Mouse (Mus musculus): ENCODE measurements at regions not wholly inside any gene's neighbourhood (a gene's known extent, or its start where the extent isn't known, plus 50 kb on each side); places are given as distances from the start of the nearest gene placed in this dataset.

GRCm38 (mm10) chr6:84267526-84267925 is 259.1 kb downstream of the Dysf start:
- Histone ChIP-seq H3K27me3 (replicated peaks) (no peaks in the 10 kb centered on the region), H3K4me3 (no peak overlapping the region), H3K4me2 (replicated peaks) (no peak overlapping the region), H3K9ac (no peak overlapping the region), H3K9me3 (no peaks in the 10 kb centered on the region), H3K4me1 (peaks cover 26% of the 10 kb centered on the region), H3K36me3 (no peaks in the 10 kb centered on the region), H3K27ac (no peak overlapping the region)
- WGBS = 76% methylated on average over 6 of the region's 6 CpGs
- ATAC-seq (ENCODE audit: low FRiP score, low read depth) = no peak

- no peak for ATAC-seq (ENCODE audit: low FRiP score, low read depth)
- H3K9me3 ChIP-seq = no peaks in the 10 kb centered on the region
- H3K27me3 ChIP-seq (replicated peaks) = no peaks in the 10 kb centered on the region
- H3K9ac ChIP-seq = no peak overlapping the region
- H3K4me1 ChIP-seq = peaks cover 18% of the 10 kb centered on the region
- no peak overlapping the region for H3K4me3 ChIP-seq
- no peak overlapping the region for H3K4me2 ChIP-seq (replicated peaks)
- no peaks in the 10 kb centered on the region for H3K36me3 ChIP-seq
- 26% methylated on average over 13 of the region's 13 CpGs for WGBS
- no peak overlapping the region for H3K27ac ChIP-seq
These were observed 258.3 kb downstream of the Dysf start for GRCm38 (mm10) chr6:84266736-84267135.

GRCm38 (mm10) chr6:84264681-84265080 is 256.3 kb downstream of the Dysf start:
- 84% methylated on average over 4 of the region's 4 CpGs for WGBS
- no peak overlapping the region for H3K27ac ChIP-seq

GRCm38 (mm10) chr6:84263686-84264085 is 255.3 kb downstream of the Dysf start:
- H3K9ac ChIP-seq = no peak overlapping the region
- H3K27me3 ChIP-seq (replicated peaks) = no peaks in the 10 kb centered on the region
- ATAC-seq (ENCODE audit: low FRiP score, low read depth) = no peak
- peaks cover 13% of the 10 kb centered on the region for H3K4me1 ChIP-seq
- no peak overlapping the region for H3K4me2 ChIP-seq (replicated peaks)
- H3K36me3 ChIP-seq = no peaks in the 10 kb centered on the region
- WGBS = 59% methylated on average over 2 of the region's 2 CpGs
- H3K27ac ChIP-seq = no peak overlapping the region
- H3K4me3 ChIP-seq = no peak overlapping the region
- H3K9me3 ChIP-seq = no peaks in the 10 kb centered on the region

More at GRCm38 (mm10) chr6:84264681-84265080, 256.3 kb downstream of the Dysf start:
- H3K4me2 ChIP-seq (replicated peaks) = no peak overlapping the region
- no peak overlapping the region for H3K9ac ChIP-seq
- H3K9me3 ChIP-seq = no peaks in the 10 kb centered on the region
- no peaks in the 10 kb centered on the region for H3K27me3 ChIP-seq (replicated peaks)
- peaks cover 13% of the 10 kb centered on the region for H3K4me1 ChIP-seq
- ATAC-seq (ENCODE audit: low FRiP score, low read depth) = no peak
- no peak overlapping the region for H3K4me3 ChIP-seq
- no peaks in the 10 kb centered on the region for H3K36me3 ChIP-seq

GRCm38 (mm10) chr6:84262766-84263165 is 254.4 kb downstream of the Dysf start:
- Histone ChIP-seq H3K9ac (no peak overlapping the region), H3K4me2 (replicated peaks) (no peak overlapping the region), H3K27me3 (replicated peaks) (no peaks in the 10 kb centered on the region), H3K4me1 (peaks cover 13% of the 10 kb centered on the region), H3K36me3 (no peaks in the 10 kb centered on the region), H3K4me3 (no peak overlapping the region), H3K27ac (no peak overlapping the region), H3K9me3 (no peaks in the 10 kb centered on the region)
- no peak for ATAC-seq (ENCODE audit: low FRiP score, low read depth)
- 49% methylated on average over 6 of the region's 6 CpGs for WGBS

GRCm38 (mm10) chr6:84261483-84261882 is 253.1 kb downstream of the Dysf start:
- WGBS = 85% methylated on average over 3 of the region's 3 CpGs
- H3K27me3 ChIP-seq (replicated peaks) = no peaks in the 10 kb centered on the region
- no peaks in the 10 kb centered on the region for H3K9me3 ChIP-seq
- H3K4me3 ChIP-seq = no peak overlapping the region
- H3K4me2 ChIP-seq (replicated peaks) = no peak overlapping the region
- no peak overlapping the region for H3K9ac ChIP-seq
- H3K36me3 ChIP-seq = no peaks in the 10 kb centered on the region
- peaks cover 4% of the 10 kb centered on the region for H3K4me1 ChIP-seq
- no peak overlapping the region for H3K27ac ChIP-seq
- no peak for ATAC-seq (ENCODE audit: low FRiP score, low read depth)
